17 mouse cellular contexts compared by ENCODE assay signal in genomic region chr11:109559241-109559640, GRCm38 (mm10). TPM values are rescaled to one million over a fixed set of nuclear protein-coding genes. Genes with fewer than 3 reads are reported as not detected.
A peak's percentile ranks its signal among the peaks of the same experiment; 100 is the strongest.
DNase-seq lines count a peak whose midpoint lies in the region; ATAC-seq and TF ChIP-seq lines count a peak whose summit lies in the region.
"Had no signal": no experiment of that assay in that cellular context is flagged by ENCODE, and none has a peak within 500 bp of the region (broad histone marks: within the 10 kb centered on the region; RNA-seq: fewer than 3 reads in every experiment).

No protein-coding gene starts in this region.

- H3K4me2 ChIP-seq in kidney, embryonic 15.5 days, result no peak overlapping the region
- 0 out of 2 replicates have a peak overlapping the region, but pooled peaks have one; percentile 13 for H3K4me2 ChIP-seq in heart, embryonic 13.5 days
- no peak overlapping the region for H3K4me2 ChIP-seq in liver, postnatal 0 days (ENCODE audit: low read depth, low read length)
- H3K4me2 ChIP-seq: forebrain, embryonic 12.5 days; limb, embryonic 13.5 days; midbrain, embryonic 12.5 days; neural tube, embryonic 15.5 days had no signal

- 49% methylated on average over 12 of the region's 12 CpGs for WGBS in heart, adult 2 months
- WGBS in kidney, embryonic 15.5 days, result 76% methylated on average over 12 of the region's 12 CpGs
- WGBS in heart, embryonic 13.5 days, result 74% methylated on average over 12 of the region's 12 CpGs
- 82% methylated on average over 12 of the region's 12 CpGs for whole genome bisulfite sequencing in liver, postnatal 0 days (ENCODE audit: insufficient replicate concordance)
- WGBS in cerebellum, adult 2 months, result 86% methylated on average over 12 of the region's 12 CpGs

- no peaks in the 10 kb centered on the region for H3K9me3 ChIP-seq in kidney, embryonic 15.5 days (replicated peaks)
- H3K9me3 ChIP-seq in heart, embryonic 13.5 days, result no peaks in the 10 kb centered on the region
- no peaks in the 10 kb centered on the region for H3K9me3 ChIP-seq in liver, postnatal 0 days (ENCODE audit: low read length)
- H3K9me3 ChIP-seq: forebrain, embryonic 12.5 days; limb, embryonic 13.5 days; midbrain, embryonic 12.5 days; neural tube, embryonic 15.5 days had no signal

- no peak for ATAC-seq in kidney, embryonic 15.5 days (replicated peaks; ENCODE audit: low FRiP score)
- ATAC-seq in heart, embryonic 13.5 days (ENCODE audit: extremely low read depth, insufficient number of reproducible peaks, low FRiP score, low TSS enrichment), result no peak
- ATAC-seq in liver, postnatal 0 days, result peak; percentile 2; the same call in 1 of the 2 replicates
- ATAC-seq: hindbrain, postnatal 0 days had no signal

- DNase-seq in heart, adult 2 months, result peak in 1 of 2 experiments; percentile 27
- DNase-seq in heart, postnatal 36 days, result no peak
- DNase-seq in kidney, postnatal 14 days, result peak; percentile 36
- DNase-seq in liver, postnatal 0 days, result no peak
- no peak for DNase-seq in cerebellum, adult 2 months
- no peak for DNase-seq in cerebellum, postnatal 14 days
- DNase-seq: B cell, adult 2 months; cerebellum, postnatal 25 days; gastrocnemius, postnatal 36 days; thymus, postnatal 14 days had no signal

- intact Hi-C loops in heart, adult 2 months (cut with DNase I), result no loop called here
- intact Hi-C loops in heart, postnatal 36 days (cut with DNase I), result loop anchor here (5.0 kb wide), 1 partner anchor 62 kb away; no protein-coding TSS in a partner anchor

- H3K4me3 ChIP-seq in heart, adult 2 months, result no peak overlapping the region
- no peak overlapping the region for H3K4me3 ChIP-seq in kidney, embryonic 15.5 days (replicated peaks)
- no peak overlapping the region for H3K4me3 ChIP-seq in heart, embryonic 13.5 days
- H3K4me3 ChIP-seq in liver, postnatal 0 days (ENCODE audit: low read depth, low read length), result no peak overlapping the region
- H3K4me3 ChIP-seq in cerebellum, adult 2 months (replicated peaks; ENCODE audit: insufficient read depth, low read depth, low read length), result no peak overlapping the region
- H3K4me3 ChIP-seq: forebrain, embryonic 12.5 days; limb, embryonic 13.5 days; midbrain, embryonic 12.5 days; neural tube, embryonic 15.5 days had no signal

- H3K27ac ChIP-seq in heart, adult 2 months, result peak overlapping the region; percentile 41; the same call in 1 of the 2 replicates
- no peak overlapping the region for H3K27ac ChIP-seq in kidney, embryonic 15.5 days
- no peak overlapping the region for H3K27ac ChIP-seq in heart, embryonic 13.5 days (replicated peaks)
- H3K27ac ChIP-seq in liver, postnatal 0 days (ENCODE audit: low read depth), result peak overlapping the region; percentile 67
- H3K27ac ChIP-seq in cerebellum, adult 2 months (ENCODE audit: insufficient read depth, low read length), result no peak overlapping the region
- H3K27ac ChIP-seq: forebrain, embryonic 12.5 days; hindbrain, postnatal 0 days; limb, embryonic 13.5 days; midbrain, embryonic 12.5 days; neural tube, embryonic 15.5 days had no signal

- no peak for TF ChIP-seq EP300 in heart, adult 2 months (IDR thresholded peaks at IDR 0.05; ENCODE audit: insufficient read depth, low read depth, low read length)
- TF ChIP-seq EP300 in liver, postnatal 0 days (IDR thresholded peaks at IDR 0.05; ENCODE audit: low read depth), result peak; percentile 44; the same call in 1 of the 2 replicates

- no peaks in the 10 kb centered on the region for H3K36me3 ChIP-seq in heart, adult 2 months (ENCODE audit: control insufficient read depth, insufficient read depth, low read length)
- H3K36me3 ChIP-seq in kidney, embryonic 15.5 days, result no peaks in the 10 kb centered on the region
- H3K36me3 ChIP-seq in heart, embryonic 13.5 days, result no peaks in the 10 kb centered on the region
- no peaks in the 10 kb centered on the region for H3K36me3 ChIP-seq in liver, postnatal 0 days (replicated peaks; ENCODE audit: insufficient read depth, low read length)
- H3K36me3 ChIP-seq: forebrain, embryonic 12.5 days; limb, embryonic 13.5 days; midbrain, embryonic 12.5 days; neural tube, embryonic 15.5 days had no signal

- H3K9ac ChIP-seq in heart, adult 2 months (ENCODE audit: low read depth, low read length), result no peak overlapping the region
- H3K9ac ChIP-seq in kidney, embryonic 15.5 days, result no peak overlapping the region
- no peak overlapping the region for H3K9ac ChIP-seq in heart, embryonic 13.5 days
- no peak overlapping the region for H3K9ac ChIP-seq in liver, postnatal 0 days (replicated peaks)
- H3K9ac ChIP-seq: forebrain, embryonic 12.5 days; limb, embryonic 13.5 days; midbrain, embryonic 12.5 days; neural tube, embryonic 15.5 days had no signal

- H3K79me2 ChIP-seq in heart, adult 2 months (replicated peaks; ENCODE audit: control insufficient read depth, insufficient read depth, low read length), result no peaks in the 10 kb centered on the region

- peaks cover 4% of the 10 kb centered on the region for H3K4me1 ChIP-seq in heart, adult 2 months (ENCODE audit: control insufficient read depth, insufficient read depth, low read length)
- H3K4me1 ChIP-seq in kidney, embryonic 15.5 days, result peaks cover 22% of the 10 kb centered on the region
- H3K4me1 ChIP-seq in heart, embryonic 13.5 days, result peaks cover 65% of the 10 kb centered on the region
- H3K4me1 ChIP-seq in liver, postnatal 0 days (ENCODE audit: insufficient read depth), result peaks cover 49% of the 10 kb centered on the region
- H3K4me1 ChIP-seq in cerebellum, adult 2 months (ENCODE audit: control insufficient read depth, insufficient read depth, low read length), result no peaks in the 10 kb centered on the region
- H3K4me1 ChIP-seq: forebrain, embryonic 12.5 days; midbrain, embryonic 12.5 days; neural tube, embryonic 15.5 days had no signal

- no peak for TF ChIP-seq CTCF in heart, adult 2 months (IDR thresholded peaks at IDR 0.05)
- TF ChIP-seq CTCF in liver, postnatal 0 days (IDR thresholded peaks at IDR 0.05; ENCODE audit: low read depth), result no peak
- TF ChIP-seq CTCF in cerebellum, adult 2 months (IDR thresholded peaks at IDR 0.05; ENCODE audit: borderline replicate concordance, insufficient read depth, low read depth, low read length), result no peak

- TF ChIP-seq POLR2A in heart, adult 2 months (IDR thresholded peaks at IDR 0.05; ENCODE audit: insufficient read depth, low read depth, low read length), result no peak
- no peak for TF ChIP-seq POLR2A in cerebellum, adult 2 months (IDR thresholded peaks at IDR 0.05; ENCODE audit: borderline replicate concordance, insufficient read depth, low read length)

- no peaks in the 10 kb centered on the region for H3K27me3 ChIP-seq in heart, adult 2 months (ENCODE audit: control insufficient read depth, insufficient read depth, low read length)
- H3K27me3 ChIP-seq in kidney, embryonic 15.5 days, result no peaks in the 10 kb centered on the region
- H3K27me3 ChIP-seq in heart, embryonic 13.5 days (replicated peaks), result no peaks in the 10 kb centered on the region
- H3K27me3 ChIP-seq in liver, postnatal 0 days (ENCODE audit: insufficient read depth, low read length), result no peaks in the 10 kb centered on the region
- H3K27me3 ChIP-seq in cerebellum, adult 2 months (ENCODE audit: control insufficient read depth, insufficient read depth, low read length), result no peaks in the 10 kb centered on the region
- H3K27me3 ChIP-seq: forebrain, embryonic 12.5 days; limb, embryonic 13.5 days; midbrain, embryonic 12.5 days; neural tube, embryonic 15.5 days had no signal

RNA-seq across cellular contexts. Expression of gene Wipi1, which starts 52.5 kb away (rescaled TPM):
- total RNA-seq in heart, adult 2 months (2021), result 100 to 1,000 TPM in 1 of 2 experiments, 10 to 100 TPM in 1; 92.3 to 110 TPM
- polyA plus RNA-seq in heart, adult 2 months (2012; rRNA removed), result 74.6 and 85.7 TPM in 2 replicates
- total RNA-seq in heart, postnatal 36 days (2021), result 100 to 1,000 TPM; 116 TPM
- polyA plus RNA-seq in kidney, embryonic 15.5 days (2015; fragmentation: Nextera tagmentation; extraction: Ambion mirVana), result 35.0 and 35.5 TPM in 2 replicates
- polyA plus RNA-seq in heart, embryonic 13.5 days (2015; fragmentation: Nextera tagmentation; extraction: Ambion mirVana), result 44.7 and 48.0 TPM in 2 replicates
- polyA plus RNA-seq in liver, postnatal 0 days (2015; fragmentation: Nextera tagmentation; extraction: Ambion mirVana), result 17.6 TPM in 2 replicates
- 20.4 and 23.1 TPM in 2 replicates for polyA plus RNA-seq in cerebellum, adult 2 months (2012; rRNA removed)

Comparison
In these comparisons a context has a peak if more than half of its experiments do, and no peak if none do; other contexts are left out.
1. H3K27ac ChIP-seq: peak in heart, adult 2 months (single experiment) and liver, postnatal 0 days (single experiment); none in kidney, embryonic 15.5 days (single experiment), heart, embryonic 13.5 days (single experiment) and cerebellum, adult 2 months (single experiment).